Mouse (Mus musculus) cerebellum, adult 2 months (tissue): Measurements from ENCODE around the gene Gapvd1.

Experiments used
- CTCF ChIP-seq: fragments of 200-500 bp; IDR thresholded peaks from 2 replicates; pipeline ENCODE4 v1.5.1; 2011; ENCODE audit warnings: low read depth, mild to moderate bottlenecking, control low read depth, low read length, moderate library complexity, borderline replicate concordance; ENCODE audit not compliant: insufficient read depth
- POLR2A ChIP-seq: fragments of 200-500 bp; IDR thresholded peaks from 2 replicates; pipeline ENCODE4 v1.6.1; 2011; ENCODE audit warnings: low read length, control low read depth, borderline replicate concordance; ENCODE audit not compliant: insufficient read depth

DNA sequence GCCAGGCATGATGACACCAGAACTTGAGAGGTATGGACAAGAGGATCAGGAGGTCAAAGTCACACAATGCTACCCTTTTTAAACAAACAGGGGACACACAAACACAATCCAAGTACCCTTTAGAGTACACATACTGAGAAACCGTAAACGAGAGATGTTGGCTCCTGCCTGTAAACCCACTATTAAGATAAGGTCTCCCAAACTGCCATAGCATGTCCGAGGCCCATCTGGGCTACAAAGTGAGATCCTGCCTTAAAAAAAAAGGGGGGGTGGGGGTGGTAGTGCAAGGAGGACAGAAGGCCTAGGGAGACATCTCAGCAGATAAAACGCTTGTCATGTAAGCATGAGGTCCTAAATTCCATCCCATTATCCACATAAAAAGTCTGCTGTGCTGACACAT lies 6.6 kb downstream of the Gapvd1 start:
- TF ChIP-seq CTCF = no peak
- TF ChIP-seq POLR2A = no peak
